Mouse (Mus musculus): ENCODE data around the gene Mrpl43. TPM values are rescaled to one million over a fixed set of nuclear protein-coding genes. Genes with fewer than 3 reads are reported as not detected.

Gene Mrpl43
- total RNA-seq, 2 experiments from 2014 or later, result 40.9 to 41.8 TPM

DNA sequence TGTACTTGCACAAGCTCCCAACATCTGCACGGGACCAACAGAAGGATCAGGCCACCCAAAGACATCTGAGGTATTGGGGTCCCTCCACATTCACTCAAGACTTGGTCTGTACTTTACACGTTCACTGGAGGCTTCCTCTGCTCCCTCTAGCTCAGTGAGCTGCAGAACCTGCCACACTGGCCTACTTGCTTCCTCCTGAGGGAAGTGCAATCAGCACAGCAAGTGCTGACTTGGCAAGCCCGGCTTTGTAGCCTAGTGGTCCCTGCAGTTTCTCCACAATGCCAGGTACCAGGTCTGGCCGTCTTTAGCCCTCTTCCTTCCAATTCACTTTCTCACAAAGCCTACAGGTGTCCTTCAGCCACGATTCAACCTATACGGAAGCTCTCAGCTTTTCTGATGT is 19.2 kb downstream of the Mrpl43 start:
- Histone ChIP-seq H3K27ac (no peak overlapping the region), H3K4me3 (no peak overlapping the region)
- no peak for DNase-seq (ENCODE audit: extremely low spot score in 1 of 2, low spot score in 2 of 2)
- no peak for TF ChIP-seq CTCF (IDR thresholded peaks at IDR 0.05)
- intact Hi-C loops (cut with DNase I), result no loop called here

DNA sequence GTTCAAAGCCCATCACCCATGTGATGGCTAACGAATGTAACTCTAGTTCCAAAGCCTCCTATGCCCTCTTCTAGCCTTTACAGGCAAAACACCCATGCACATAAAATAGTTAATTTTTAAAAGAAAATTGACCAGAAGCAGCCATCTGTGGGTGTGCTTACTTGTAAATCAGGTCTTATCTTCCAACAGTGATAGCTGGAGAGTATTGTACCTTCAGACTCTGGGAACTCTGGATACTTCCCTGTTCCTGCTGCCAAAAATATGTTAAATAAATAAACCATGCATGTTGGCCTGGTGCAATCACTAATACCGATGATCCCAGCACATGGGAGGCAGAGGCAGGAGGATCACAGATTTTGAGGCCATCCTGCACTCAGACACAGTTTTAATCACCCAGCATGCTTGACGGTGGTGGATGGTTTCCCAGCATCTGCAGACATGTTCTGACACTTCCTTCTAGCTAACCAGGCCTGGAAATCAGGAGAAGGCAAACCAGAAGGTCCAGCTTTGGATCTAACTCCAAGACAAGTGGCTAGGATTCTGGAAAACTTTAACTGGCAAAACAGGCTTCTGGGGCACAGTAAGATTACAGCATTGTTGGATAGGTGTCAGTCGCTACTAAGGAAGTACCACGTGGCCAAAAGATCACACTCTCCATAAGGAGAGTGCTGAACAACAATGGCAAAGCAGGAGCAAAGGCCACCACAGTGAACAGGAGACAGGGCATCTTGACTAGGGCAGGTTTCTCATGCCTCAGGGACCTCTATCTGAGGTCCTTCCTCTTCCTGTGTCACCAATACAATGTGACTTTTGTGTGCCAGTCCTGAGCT is 20.9 kb downstream of the Mrpl43 start:
- intact Hi-C loops (cut with DNase I), result no loop called here
- no peak overlapping the region for H3K27ac ChIP-seq
- no peak for TF ChIP-seq CTCF (IDR thresholded peaks at IDR 0.05)
- H3K4me3 ChIP-seq, result no peak overlapping the region
- DNase-seq (ENCODE audit: extremely low spot score in 1 of 2, low spot score in 2 of 2), result no peak

DNA sequence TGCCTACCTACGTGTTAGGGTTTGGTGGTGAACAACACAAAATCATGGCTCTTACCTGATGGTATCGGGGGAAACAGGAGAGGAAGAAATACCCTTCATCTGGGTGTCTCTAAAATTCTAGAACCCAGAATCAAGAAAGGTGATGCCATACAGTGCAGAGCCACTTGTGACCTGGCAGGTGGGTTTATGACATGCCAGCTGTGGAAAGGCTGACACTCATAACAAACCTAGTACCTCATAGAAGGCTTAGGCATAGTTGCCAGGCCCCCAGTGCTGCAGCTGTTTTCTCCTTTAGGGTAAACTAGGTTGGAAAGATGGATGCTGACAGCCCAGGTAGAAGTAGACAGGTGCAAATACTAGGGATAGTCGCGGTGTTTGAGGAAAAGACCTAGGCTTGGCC is 21.8 kb downstream of the Mrpl43 start:
- intact Hi-C loops (cut with DNase I), result no loop called here
- DNase-seq (ENCODE audit: extremely low spot score in 1 of 2, low spot score in 2 of 2), result no peak
- H3K4me3 ChIP-seq, result no peak overlapping the region
- TF ChIP-seq CTCF (IDR thresholded peaks at IDR 0.05), result no peak
- no peak overlapping the region for H3K27ac ChIP-seq

DNA sequence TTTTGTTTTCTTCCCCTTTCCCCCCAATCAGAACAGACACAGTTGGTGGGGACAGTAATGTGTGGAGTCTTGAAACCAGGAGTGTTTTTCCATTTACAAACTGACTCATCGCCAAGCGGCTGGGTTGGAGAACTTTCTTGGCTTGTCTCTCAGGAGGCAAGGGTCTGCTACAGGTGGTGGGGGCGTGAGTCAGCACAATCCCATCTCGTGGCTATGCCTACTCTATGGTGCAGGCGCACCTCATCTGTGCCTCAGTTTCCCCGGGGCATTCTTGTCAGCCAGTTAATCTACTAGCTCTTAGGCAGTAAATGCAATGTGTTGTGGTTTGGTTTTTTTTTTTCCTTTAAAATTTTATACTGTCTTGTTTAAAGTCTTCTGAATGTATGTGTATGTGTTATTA is 22.9 kb downstream of the Mrpl43 start:
- Histone ChIP-seq H3K4me3 (no peak overlapping the region), H3K27ac (no peak overlapping the region)
- no peak for TF ChIP-seq CTCF (IDR thresholded peaks at IDR 0.05)
- DNase-seq (ENCODE audit: extremely low spot score in 1 of 2, low spot score in 2 of 2), result no peak
- intact Hi-C loops (cut with DNase I), result no loop called here

DNA sequence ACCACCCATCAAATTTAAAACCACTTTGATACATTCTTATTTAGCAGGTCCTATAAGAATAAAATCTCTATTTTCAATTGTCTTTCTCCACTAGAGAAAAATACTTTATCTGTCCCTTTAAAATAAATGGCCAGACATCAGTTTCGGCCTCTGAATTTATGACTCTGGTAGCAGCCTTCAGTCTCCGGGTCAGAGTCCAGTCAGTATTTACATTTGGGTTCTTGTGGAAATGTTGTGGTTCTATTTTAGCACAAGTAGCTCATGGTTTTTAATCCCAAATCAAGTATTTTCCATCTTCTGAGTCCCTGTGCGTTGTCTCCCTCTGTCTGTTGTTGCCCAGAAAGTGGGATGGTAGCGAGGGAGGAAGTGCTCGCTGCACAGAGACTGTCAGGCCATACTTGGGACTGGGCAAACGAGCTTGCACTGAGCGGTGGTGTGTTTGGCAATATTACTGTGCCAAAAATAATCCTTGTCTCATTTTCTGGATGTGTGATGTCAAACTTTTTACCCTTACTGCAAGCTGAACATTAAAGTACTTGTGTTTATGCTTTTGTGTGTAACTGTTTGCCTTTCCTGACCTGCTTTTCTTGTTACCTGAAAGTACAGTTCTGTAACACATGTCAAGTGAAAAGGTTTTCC is 23.6 kb downstream of the Mrpl43 start:
- DNase-seq (ENCODE audit: extremely low spot score in 1 of 2, low spot score in 2 of 2), result no peak
- intact Hi-C loops (cut with DNase I), result no loop called here
- TF ChIP-seq CTCF (IDR thresholded peaks at IDR 0.05), result no peak
- Histone ChIP-seq H3K27ac (no peak overlapping the region), H3K4me3 (no peak overlapping the region)

DNA sequence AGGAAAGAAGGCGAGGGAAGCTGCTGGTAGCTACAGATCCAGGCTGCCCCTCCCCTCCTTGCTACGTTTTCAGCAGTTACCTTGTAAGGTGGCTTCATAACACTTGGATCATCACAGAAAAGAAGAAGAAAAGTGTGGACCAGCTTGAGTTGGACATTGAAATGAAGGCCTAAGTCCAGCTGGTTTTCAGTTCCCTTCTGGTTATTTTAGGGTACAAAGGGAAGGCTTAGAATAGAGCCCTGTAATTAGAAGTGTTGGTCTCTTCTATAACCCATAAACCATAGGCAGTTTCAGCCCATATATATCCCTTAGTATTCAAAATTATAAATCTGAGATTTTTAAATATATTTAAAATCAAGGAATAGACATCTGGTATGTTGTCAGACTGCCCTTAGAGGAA is 25.5 kb downstream of the Mrpl43 start:
- Histone ChIP-seq H3K27ac (no peak overlapping the region), H3K4me3 (no peak overlapping the region)
- no peak for TF ChIP-seq CTCF (IDR thresholded peaks at IDR 0.05)
- no peak for DNase-seq (ENCODE audit: extremely low spot score in 1 of 2, low spot score in 2 of 2)
- intact Hi-C loops (cut with DNase I), result no loop called here

DNA sequence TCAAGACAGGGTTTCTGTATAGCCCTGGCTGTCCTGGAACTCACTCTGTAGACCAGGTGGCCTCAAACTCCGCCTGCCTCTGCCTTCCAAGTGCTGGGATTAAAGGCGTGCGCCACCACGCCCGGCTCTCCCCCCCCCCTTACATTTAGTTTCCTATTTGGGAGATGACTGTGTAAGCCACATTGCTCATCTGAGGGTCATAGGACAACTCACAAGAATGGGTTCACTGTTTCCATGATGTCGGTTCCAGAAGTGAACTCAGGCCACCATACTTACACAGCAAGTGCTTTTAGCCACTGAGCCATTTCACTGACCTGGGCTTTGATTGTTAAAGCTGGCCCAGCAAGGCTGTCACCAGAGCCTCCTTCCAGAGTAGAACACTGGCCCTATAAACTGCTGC is 29.1 kb downstream of the Mrpl43 start:
- DNase-seq (ENCODE audit: extremely low spot score in 1 of 2, low spot score in 2 of 2), result no peak
- no peak overlapping the region for H3K27ac ChIP-seq
- intact Hi-C loops (cut with DNase I), result loop anchor here (5.0 kb wide), 1 partner anchor 35 kb away; no protein-coding TSS in a partner anchor
- TF ChIP-seq CTCF (IDR thresholded peaks at IDR 0.05), result no peak
- no peak overlapping the region for H3K4me3 ChIP-seq

DNA sequence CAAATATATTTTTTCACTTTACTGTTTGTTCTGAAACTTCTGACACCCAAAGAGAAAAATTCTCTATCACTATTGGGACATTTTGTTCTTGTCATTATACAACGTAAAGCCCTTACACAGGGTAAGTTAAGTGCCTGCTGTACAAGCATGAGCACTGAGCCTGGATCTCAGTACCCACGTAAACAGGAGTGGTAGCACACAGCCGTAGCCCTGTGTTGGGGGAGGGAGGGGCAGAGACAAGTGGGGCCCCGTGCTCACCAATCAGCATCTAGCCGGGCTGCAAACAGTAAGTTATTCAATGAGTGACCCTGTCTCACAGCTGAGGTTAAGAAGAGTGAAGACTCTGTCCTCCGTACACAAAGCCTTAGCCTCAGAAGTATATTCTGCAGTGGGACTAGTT is 29.6 kb downstream of the Mrpl43 start:
- H3K4me3 ChIP-seq, result no peak overlapping the region
- no peak overlapping the region for H3K27ac ChIP-seq
- TF ChIP-seq CTCF (IDR thresholded peaks at IDR 0.05), result no peak
- intact Hi-C loops (cut with DNase I), result loop anchor here (5.0 kb wide), 1 partner anchor 34 kb away; no protein-coding TSS in a partner anchor
- DNase-seq (ENCODE audit: extremely low spot score in 1 of 2, low spot score in 2 of 2), result no peak

DNA sequence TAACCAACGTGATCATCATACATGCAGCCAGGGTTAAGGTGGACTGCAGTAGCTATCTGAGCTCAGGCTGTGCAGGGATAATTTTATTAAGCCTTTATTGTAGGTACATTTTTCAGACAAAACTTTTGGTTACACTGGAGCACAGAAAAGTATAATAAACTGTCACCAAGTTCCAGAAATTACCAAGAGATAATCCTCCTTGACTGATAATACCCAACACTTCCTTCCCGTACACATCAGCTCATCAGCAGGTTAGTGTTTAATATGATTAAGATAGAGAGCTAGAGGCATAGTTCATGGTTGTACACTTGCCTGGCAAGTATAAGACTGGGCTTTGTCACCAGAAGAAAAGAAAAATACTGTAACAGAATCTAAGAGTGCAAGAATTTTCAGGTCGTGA is 37.9 kb downstream of the Mrpl43 start:
- no peak for DNase-seq (ENCODE audit: extremely low spot score in 1 of 2, low spot score in 2 of 2)
- Histone ChIP-seq H3K27ac (no peak overlapping the region), H3K4me3 (no peak overlapping the region)
- TF ChIP-seq CTCF (IDR thresholded peaks at IDR 0.05), result no peak
- intact Hi-C loops (cut with DNase I), result no loop called here

DNA sequence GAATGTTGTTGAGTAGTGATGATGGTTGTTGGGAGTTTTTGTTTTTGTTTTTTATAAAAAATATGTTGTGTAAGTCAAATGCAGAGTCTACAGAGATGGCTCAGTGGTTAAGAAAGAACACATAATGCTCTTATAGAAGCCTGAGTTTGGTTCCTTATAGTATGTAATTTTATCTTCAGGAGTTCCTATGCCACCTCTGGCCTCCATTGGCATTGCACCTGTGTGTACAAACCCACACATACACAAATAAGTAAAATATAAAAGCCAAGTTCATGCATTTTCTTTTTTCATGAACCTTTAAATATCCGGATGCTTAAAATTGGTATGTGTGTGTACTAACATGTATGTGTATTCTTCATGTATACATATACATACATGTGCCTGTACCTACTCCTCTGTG is 40.3 kb downstream of the Mrpl43 start:
- intact Hi-C loops (cut with DNase I), result no loop called here
- peak; percentile 25 for TF ChIP-seq CTCF (IDR thresholded peaks at IDR 0.05)

DNA sequence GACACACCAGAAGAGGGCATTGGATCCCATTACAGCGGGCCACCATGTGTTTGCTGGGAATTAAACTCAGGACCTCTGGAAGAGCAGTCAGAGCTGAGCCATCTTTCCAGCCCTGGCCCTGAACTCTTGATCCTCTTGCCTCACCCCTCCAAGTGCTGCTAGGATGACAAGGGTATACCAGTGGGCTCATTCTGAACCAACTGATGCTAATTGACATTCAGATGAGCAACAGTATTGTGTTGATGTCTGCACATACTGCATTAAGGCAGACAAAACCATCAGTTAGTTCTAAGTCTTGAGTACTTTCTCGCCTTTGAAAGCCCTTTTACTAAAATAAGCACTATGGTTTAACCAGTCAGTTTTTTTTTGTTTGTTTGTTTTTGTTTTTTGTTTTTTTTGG is 46.6 kb downstream of the Mrpl43 start:
- intact Hi-C loops (cut with DNase I), result no loop called here
- H3K27ac ChIP-seq, result no peak overlapping the region
- no peak for DNase-seq (ENCODE audit: extremely low spot score in 1 of 2, low spot score in 2 of 2)
- no peak for TF ChIP-seq CTCF (IDR thresholded peaks at IDR 0.05)
- no peak overlapping the region for H3K4me3 ChIP-seq

More for the DNA sequence above, 40.3 kb downstream of the Mrpl43 start:
- DNase-seq (ENCODE audit: extremely low spot score in 1 of 2, low spot score in 2 of 2), result no peak
- Histone ChIP-seq H3K4me3 (no peak overlapping the region), H3K27ac (no peak overlapping the region)

Other genes with a start within 250 kb of the Mrpl43 start
- 10 to 100 TPM; 37.2 to 41.8 TPM for gene Slf2, start 75.3 kb downstream of the Mrpl43 start, total RNA-seq (2021)
- 10 to 100 TPM; 19.4 to 24.4 TPM for gene Sema4g, start 17.3 kb downstream of the Mrpl43 start, total RNA-seq (2021)
- 10 to 100 TPM; 12.9 to 14.8 TPM for gene Twnk, start 779 bp downstream of the Mrpl43 start, total RNA-seq (2021)
- 10 to 100 TPM; 36.5 to 39.1 TPM for gene Lzts2, start 8.0 kb upstream of the Mrpl43 start, total RNA-seq (2021)
- 1 to 10 TPM; 5.2 to 6.1 TPM for gene Pdzd7, start 39.3 kb upstream of the Mrpl43 start, total RNA-seq (2021)
- 100 to 1,000 TPM; 120 to 125 TPM for gene Sfxn3, start 41.1 kb upstream of the Mrpl43 start, total RNA-seq (2021)
- gene Kazald1, start 68.8 kb upstream of the Mrpl43 start, total RNA-seq (2021), result 1 to 10 TPM; 4.3 to 5.5 TPM
- gene Tlx1, start 144.2 kb upstream of the Mrpl43 start, total RNA-seq (2021), result not detected
- not detected for gene Lbx1, start 229.4 kb upstream of the Mrpl43 start, total RNA-seq (2021)

All from left cerebral cortex, adult 2 months (tissue).